Mouse (Mus musculus): ENCODE data around the gene Pogk. TPM values are rescaled to one million over a fixed set of nuclear protein-coding genes. Genes with fewer than 3 reads are reported as not detected.
A peak's percentile ranks its signal among the peaks of the same experiment; 100 is the strongest.

Gene Pogk
- 0.71 and 1.1 TPM in 2 replicates for polyA plus RNA-seq (2012; rRNA removed)
- 0.61 and 0.63 TPM in 2 replicates for polyA plus RNA-seq (2014; fragmentation: Nextera tagmentation; extraction: Ambion mirVana)

DNA sequence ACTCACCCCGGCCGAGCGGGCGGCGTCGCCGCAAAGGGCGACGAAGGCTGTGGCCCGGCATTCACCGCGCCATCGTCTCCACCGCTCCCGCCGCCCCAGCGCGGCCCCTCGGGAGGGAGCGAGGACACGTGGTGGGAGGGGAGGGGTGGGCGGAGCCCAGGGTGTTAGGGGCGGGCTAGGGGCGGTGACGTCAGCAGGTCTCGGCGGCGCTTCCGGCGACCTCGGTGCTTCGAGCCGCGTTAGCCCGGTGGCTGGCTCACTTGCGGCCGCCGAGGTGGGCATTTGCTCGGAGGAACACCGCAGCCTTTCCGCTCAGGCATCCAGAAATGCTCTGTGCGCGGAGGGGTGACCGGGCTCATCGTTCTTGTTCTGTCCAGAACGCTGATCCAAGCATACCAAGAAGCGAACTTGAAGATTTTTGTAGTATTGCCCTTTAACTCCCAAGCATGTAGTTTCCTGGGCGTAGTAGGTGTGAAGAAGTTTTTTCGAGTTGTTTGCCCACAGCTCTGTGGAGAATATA, at the start of gene Pogk:
Gene Pogk (minus strand): TSS at position 163 of the 520 bp plus-strand sequence.
- Histone ChIP-seq H3K4me3 (ENCODE audit: insufficient read depth in 1 of 2, low read depth in 2 of 2, low read length in 2 of 2) (peak within 1 kb of the TSS; percentile 45 to 56), H3K9ac (replicated peaks) (peak within 1 kb of the TSS; percentile 50), H3K36me3 (replicated peaks; ENCODE audit: control insufficient read depth, insufficient read depth, low read depth) (no peaks in the 10 kb centered on the region), H3K4me1 (replicated peaks; ENCODE audit: control insufficient read depth in 2 of 2, insufficient read depth in 2 of 2, low read length in 1 of 2) (peaks cover 0 to 3% of the 10 kb centered on the region in 2 experiments; a peak in 3 of 4 replicates), H3K4me2 (ENCODE audit: low read depth) (peak within 1 kb of the TSS; percentile 74), H3K9me3 (ENCODE audit: control insufficient read depth, low read length) (no peaks in the 10 kb centered on the region), H3K27me3 (ENCODE audit: control insufficient read depth, insufficient read depth, low read length) (no peaks in the 10 kb centered on the region), H3K27ac (no peak within 1 kb of the TSS)
- peak; percentile 45 to 58 (median 49) for DNase-seq (ENCODE audit: low read depth in 3 of 3, low spot score in 3 of 3)
- TF ChIP-seq EP300 (IDR thresholded peaks at IDR 0.05; ENCODE audit: low read depth) (no peak), CTCF (IDR thresholded peaks at IDR 0.05; ENCODE audit: low read depth) (no peak)
- peak; percentile 87 for ATAC-seq (ENCODE audit: insufficient read depth)
- 6% methylated on average over 47 of the region's 49 CpGs for WGBS (ENCODE audit: insufficient replicate concordance)

- H3K27me3 ChIP-seq (ENCODE audit: control insufficient read depth, insufficient read depth, low read length), result no peaks in the 10 kb centered on the region
- WGBS (ENCODE audit: insufficient replicate concordance), result 60% methylated on average over 3 of the region's 3 CpGs
These were observed 32.3 kb upstream of the Pogk start for GRCm38 (mm10) chr1:166441992-166442391.

DNA sequence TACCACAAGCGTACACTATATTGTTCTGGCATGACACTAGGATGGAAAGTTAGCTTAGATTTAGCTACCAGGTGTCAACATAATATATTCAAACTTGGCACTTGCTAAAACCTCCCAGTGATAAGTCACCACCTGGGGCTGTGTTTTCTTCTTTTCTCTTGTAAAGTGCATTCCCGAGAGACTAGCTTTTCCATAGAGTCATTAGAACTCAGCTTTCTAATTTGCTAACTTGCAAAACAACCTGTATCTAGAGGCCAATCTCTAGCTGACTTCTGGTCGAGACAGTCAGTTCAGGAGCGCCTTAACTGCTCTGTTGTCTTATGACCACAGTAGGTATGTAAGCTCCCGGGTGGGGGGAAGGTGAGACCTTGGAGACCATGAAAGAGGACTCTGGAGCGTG, 29.8 kb upstream of the Pogk start:
- TF ChIP-seq EP300 (IDR thresholded peaks at IDR 0.05; ENCODE audit: low read depth) (no peak), CTCF (IDR thresholded peaks at IDR 0.05; ENCODE audit: low read depth) (no peak)
- H3K36me3 ChIP-seq (replicated peaks; ENCODE audit: control insufficient read depth, insufficient read depth, low read depth), result no peaks in the 10 kb centered on the region
- H3K9ac ChIP-seq (replicated peaks), result no peak overlapping the region
- H3K27me3 ChIP-seq (ENCODE audit: control insufficient read depth, insufficient read depth, low read length), result no peaks in the 10 kb centered on the region
- ATAC-seq (ENCODE audit: insufficient read depth) (no peak), DNase-seq (ENCODE audit: low read depth in 3 of 3, low spot score in 3 of 3) (no peak)
- no peak overlapping the region for H3K4me3 ChIP-seq (ENCODE audit: insufficient read depth in 1 of 2, low read depth in 2 of 2, low read length in 2 of 2)
- WGBS (ENCODE audit: insufficient replicate concordance), result 46% methylated on average over 6 of the region's 6 CpGs
- no peaks in the 10 kb centered on the region for H3K9me3 ChIP-seq (ENCODE audit: control insufficient read depth, low read length)
- no peak overlapping the region for H3K4me2 ChIP-seq (ENCODE audit: low read depth)
- H3K4me1 ChIP-seq (replicated peaks; ENCODE audit: control insufficient read depth in 2 of 2, insufficient read depth in 2 of 2, low read length in 1 of 2), result no peaks in the 10 kb centered on the region
- H3K27ac ChIP-seq, result no peak overlapping the region

More at GRCm38 (mm10) chr1:166441992-166442391, 32.3 kb upstream of the Pogk start:
- no peak overlapping the region for H3K9ac ChIP-seq (replicated peaks)
- H3K4me1 ChIP-seq (replicated peaks; ENCODE audit: control insufficient read depth in 2 of 2, insufficient read depth in 2 of 2, low read length in 1 of 2), result no peaks in the 10 kb centered on the region
- H3K27ac ChIP-seq, result no peak overlapping the region
- DNase-seq (ENCODE audit: low read depth in 3 of 3, low spot score in 3 of 3) (no peak), ATAC-seq (ENCODE audit: insufficient read depth) (no peak)
- H3K9me3 ChIP-seq (ENCODE audit: control insufficient read depth, low read length), result no peaks in the 10 kb centered on the region
- no peaks in the 10 kb centered on the region for H3K36me3 ChIP-seq (replicated peaks; ENCODE audit: control insufficient read depth, insufficient read depth, low read depth)
- TF ChIP-seq CTCF (IDR thresholded peaks at IDR 0.05; ENCODE audit: low read depth) (no peak), EP300 (IDR thresholded peaks at IDR 0.05; ENCODE audit: low read depth) (no peak)
- H3K4me3 ChIP-seq (ENCODE audit: insufficient read depth in 1 of 2, low read depth in 2 of 2, low read length in 2 of 2), result no peak overlapping the region
- H3K4me2 ChIP-seq (ENCODE audit: low read depth), result no peak overlapping the region

GRCm38 (mm10) chr1:166429809-166430431, 20.3 kb upstream of the Pogk start:
- Histone ChIP-seq H3K4me2 (ENCODE audit: low read depth) (peak overlapping the region; percentile 54), H3K27me3 (ENCODE audit: control insufficient read depth, insufficient read depth, low read length) (no peaks in the 10 kb centered on the region), H3K9me3 (ENCODE audit: control insufficient read depth, low read length) (no peaks in the 10 kb centered on the region), H3K27ac (no peak overlapping the region), H3K4me1 (replicated peaks; ENCODE audit: control insufficient read depth in 2 of 2, insufficient read depth in 2 of 2, low read length in 1 of 2) (peaks cover 0 to 2% of the 10 kb centered on the region in 2 experiments; a peak in 1 of 4 replicates), H3K4me3 (ENCODE audit: insufficient read depth in 1 of 2, low read depth in 2 of 2, low read length in 2 of 2) (peak overlapping the region; percentile 8 to 25; a peak in 3 of 4 replicates), H3K9ac (replicated peaks) (no peak overlapping the region; the same call in 1 of the 2 replicates), H3K36me3 (replicated peaks; ENCODE audit: control insufficient read depth, insufficient read depth, low read depth) (no peaks in the 10 kb centered on the region)
- TF ChIP-seq CTCF (IDR thresholded peaks at IDR 0.05; ENCODE audit: low read depth) (no peak), EP300 (IDR thresholded peaks at IDR 0.05; ENCODE audit: low read depth) (no peak)
- DNase-seq (ENCODE audit: low read depth in 3 of 3, low spot score in 3 of 3), result peak in 2 of 3 experiments; percentile 13 to 22
- 14% methylated on average over 10 of the region's 10 CpGs for WGBS (ENCODE audit: insufficient replicate concordance)
- peak; percentile 74 for ATAC-seq (ENCODE audit: insufficient read depth)

GRCm38 (mm10) chr1:166429053-166429452, 19.4 kb upstream of the Pogk start:
- Histone ChIP-seq H3K9ac (replicated peaks) (no peak overlapping the region), H3K4me3 (ENCODE audit: insufficient read depth in 1 of 2, low read depth in 2 of 2, low read length in 2 of 2) (no peak overlapping the region), H3K4me1 (replicated peaks; ENCODE audit: control insufficient read depth in 2 of 2, insufficient read depth in 2 of 2, low read length in 1 of 2) (peaks cover 0 to 2% of the 10 kb centered on the region in 2 experiments; a peak in 1 of 4 replicates), H3K9me3 (ENCODE audit: control insufficient read depth, low read length) (no peaks in the 10 kb centered on the region), H3K36me3 (replicated peaks; ENCODE audit: control insufficient read depth, insufficient read depth, low read depth) (no peaks in the 10 kb centered on the region), H3K27me3 (ENCODE audit: control insufficient read depth, insufficient read depth, low read length) (no peaks in the 10 kb centered on the region), H3K4me2 (ENCODE audit: low read depth) (peak overlapping the region; percentile 13; the same call in 1 of the 2 replicates), H3K27ac (no peak overlapping the region)
- ATAC-seq (ENCODE audit: insufficient read depth), result peak; percentile 38; the same call in 1 of the 2 replicates
- no peak for DNase-seq (ENCODE audit: low read depth in 3 of 3, low spot score in 3 of 3)
- WGBS (ENCODE audit: insufficient replicate concordance), result 39% methylated on average over 3 of the region's 3 CpGs
- TF ChIP-seq CTCF (IDR thresholded peaks at IDR 0.05; ENCODE audit: low read depth) (peak; percentile 35), EP300 (IDR thresholded peaks at IDR 0.05; ENCODE audit: low read depth) (no peak)
